Mouse (Mus musculus) stomach, embryonic 14.5 days (tissue): ENCODE measurements around the gene Zdhhc4. TPM values are rescaled to one million over a fixed set of nuclear protein-coding genes. Genes with fewer than 3 reads are reported as not detected.

Experiments used
- ATAC-seq: fragments of 200-750 bp; cut with Nextera tagmentation; 2 replicates; pipeline ENCODE4 v1.8.0; 2017; ENCODE audit warnings: low read depth, moderate TSS enrichment; ENCODE audit not compliant: insufficient number of reproducible peaks, insufficient read depth, low FRiP score
- H3K27ac ChIP-seq: fragments of 300-500 bp; sonication (generic); 2 replicates; pipeline ENCODE4 v1.5.1; 2014; ENCODE audit warnings: mild to moderate bottlenecking, low read length, moderate library complexity, mixed read lengths
- H3K27me3 ChIP-seq: fragments of 300-500 bp; sonication (generic); 2 replicates; pipeline ENCODE4 v1.6.1; 2014; ENCODE audit warnings: low read length, control low read depth, mixed read lengths; ENCODE audit not compliant: control insufficient read depth, insufficient read depth
- H3K36me3 ChIP-seq: fragments of 300-500 bp; sonication (generic); 2 replicates; pipeline ENCODE4 v1.6.1; 2014; ENCODE audit warnings: mild to moderate bottlenecking, control low read depth, low read length, moderate library complexity, mixed read lengths; ENCODE audit not compliant: control insufficient read depth, insufficient read depth
- H3K4me1 ChIP-seq: fragments of 300-500 bp; sonication (generic); 2 replicates; pipeline ENCODE4 v1.6.1; 2014; ENCODE audit warnings: low read length, control low read depth, mixed read lengths; ENCODE audit not compliant: control insufficient read depth, insufficient read depth
- H3K4me2 ChIP-seq: fragments of 300-500 bp; sonication (generic); replicated peaks from 2 replicates; pipeline ENCODE4 v1.6.1; 2014; ENCODE audit warnings: low read depth, low read length, control low read depth
- H3K4me3 ChIP-seq: fragments of 300-500 bp; sonication (generic); 2 replicates; pipeline ENCODE4 v1.5.1; 2014; ENCODE audit warnings: low read depth, low read length, control low read depth
- H3K9ac ChIP-seq: fragments of 300-500 bp; sonication (generic); replicated peaks from 2 replicates; pipeline ENCODE4 v1.6.1; 2014; ENCODE audit warnings: low read depth, mild to moderate bottlenecking, control low read depth, low read length, moderate library complexity, mixed read lengths
- H3K9me3 ChIP-seq: fragments of 300-500 bp; sonication (generic); 2 replicates; pipeline ENCODE4 v1.6.1; 2016; ENCODE audit warnings: low read depth, low read length, control low read depth; ENCODE audit not compliant: control insufficient read depth
- WGBS: fragments of 180-500 bp; shearing (Covaris S2); extraction: QIAGEN DNeasy Blood & Tissue Kit; methylation state at CpG from one replicate; pipeline ENCODE4 v1.1.7; 2014; 5-methylcytosine and 5-hydroxymethylcytosine counted together
- polyA plus RNA-seq: library from polyadenylated mRNA; unstranded; fragments of >200 nt; fragmentation: Nextera tagmentation; extraction: Ambion mirVana; gene quantifications from 2 replicates; pipeline ENCODE4 v1.2.1, GENCODE M21; 2014

The Zdhhc4 gene
- polyA plus RNA-seq, 1 experiment from 2014 or later: 76.2 TPM

DNA sequence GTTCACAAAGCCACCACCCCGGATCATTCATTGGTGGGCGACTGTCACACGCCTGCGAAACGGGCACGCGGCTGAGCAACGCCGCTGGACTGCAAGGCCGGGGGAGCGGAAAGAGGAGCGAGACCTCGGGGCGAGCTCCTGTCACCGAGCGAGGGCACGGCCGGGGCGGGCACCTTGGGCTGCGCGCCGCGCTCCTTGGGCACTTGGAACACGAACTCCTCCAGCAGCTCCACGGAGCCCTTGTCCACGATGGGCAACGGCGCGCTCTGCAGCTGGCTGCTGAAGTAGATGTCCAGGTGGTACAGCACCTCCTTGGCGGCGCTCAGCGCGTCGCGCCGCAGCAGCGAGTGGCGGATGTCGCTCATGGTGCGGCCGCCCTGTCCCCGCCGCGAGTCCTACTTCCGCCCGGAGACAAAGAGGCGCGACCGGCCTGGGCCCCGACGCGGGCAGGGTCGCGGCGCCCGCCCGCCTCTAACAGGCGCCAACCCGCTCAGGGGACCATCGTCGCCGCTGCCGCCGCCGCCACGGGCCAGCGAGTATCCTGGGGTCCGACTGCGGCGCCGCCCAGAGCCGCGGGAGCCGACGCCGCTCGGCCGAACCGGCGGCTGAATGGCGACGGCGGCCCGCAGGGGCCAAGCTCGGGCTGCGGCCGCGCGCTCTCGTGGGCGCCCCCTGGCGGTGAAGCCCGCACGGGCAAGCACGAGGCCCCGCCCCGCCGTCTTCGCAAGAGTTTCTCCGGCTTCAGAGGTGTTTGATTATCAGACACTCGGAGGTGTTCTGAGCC is 14.1 kb downstream of the Zdhhc4 start, which contains the start of gene E130309D02Rik:
E130309D02Rik (minus strand) TSS at position 631 of the 784 bp plus-strand sequence.
- Histone ChIP-seq H3K9ac (peak within 1 kb of the TSS; percentile 89), H3K27ac (peak within 1 kb of the TSS; percentile 86), H3K4me3 (peak within 1 kb of the TSS; percentile 86), H3K9me3 (no peaks in the 10 kb centered on the region), H3K27me3 (no peaks in the 10 kb centered on the region), H3K4me1 (peaks cover 10% of the 10 kb centered on the region), H3K36me3 (peaks cover 44% of the 10 kb centered on the region), H3K4me2 (peak within 1 kb of the TSS; percentile 88)
- WGBS: under 1% methylated on average over 90 of the region's 101 CpGs
- ATAC-seq: peak; percentile 85

- Histone ChIP-seq H3K4me1 (peaks cover 10% of the 10 kb centered on the region), H3K36me3 (peaks cover 47% of the 10 kb centered on the region), H3K27ac (no peak overlapping the region; the same call in 1 of the 2 replicates), H3K9ac (peak overlapping the region; percentile 89), H3K4me3 (peak overlapping the region; percentile 86), H3K9me3 (no peaks in the 10 kb centered on the region), H3K27me3 (no peaks in the 10 kb centered on the region), H3K4me2 (peak overlapping the region; percentile 88)
- ATAC-seq: no peak
- 3% methylated on average over 16 of the region's 16 CpGs for WGBS
Measured at GRCm38 (mm10) chr5:143314183-143314729, 14.8 kb downstream of the Zdhhc4 start.

DNA sequence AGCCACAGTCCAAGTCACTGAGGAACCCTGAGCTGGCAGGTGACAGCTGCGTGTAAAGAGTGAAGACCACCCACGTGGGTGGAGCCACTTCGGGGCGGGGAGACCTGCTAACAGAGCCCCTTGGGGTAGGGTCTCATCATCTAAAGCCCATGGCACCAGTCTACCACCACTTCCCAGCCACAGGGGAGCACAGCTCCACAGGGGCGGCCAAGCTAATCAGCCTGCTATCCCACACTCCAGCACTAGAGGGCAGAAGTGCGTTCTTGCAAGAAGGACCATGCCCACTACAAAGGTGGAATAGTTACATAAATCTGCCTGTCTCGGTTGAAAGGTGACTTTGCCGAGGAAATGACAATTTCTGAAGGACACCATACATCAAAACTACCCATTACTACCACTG is 17.2 kb downstream of the Zdhhc4 start:
- no peak overlapping the region for H3K4me2 ChIP-seq
- no peak overlapping the region for H3K27ac ChIP-seq
- 67% methylated on average over 8 of the region's 8 CpGs for WGBS
- no peaks in the 10 kb centered on the region for H3K27me3 ChIP-seq
- peaks cover 47% of the 10 kb centered on the region for H3K36me3 ChIP-seq
- ATAC-seq: no peak
- peaks cover 10% of the 10 kb centered on the region for H3K4me1 ChIP-seq
- H3K9me3 ChIP-seq: no peaks in the 10 kb centered on the region
- H3K9ac ChIP-seq: no peak overlapping the region
- H3K4me3 ChIP-seq: no peak overlapping the region

DNA sequence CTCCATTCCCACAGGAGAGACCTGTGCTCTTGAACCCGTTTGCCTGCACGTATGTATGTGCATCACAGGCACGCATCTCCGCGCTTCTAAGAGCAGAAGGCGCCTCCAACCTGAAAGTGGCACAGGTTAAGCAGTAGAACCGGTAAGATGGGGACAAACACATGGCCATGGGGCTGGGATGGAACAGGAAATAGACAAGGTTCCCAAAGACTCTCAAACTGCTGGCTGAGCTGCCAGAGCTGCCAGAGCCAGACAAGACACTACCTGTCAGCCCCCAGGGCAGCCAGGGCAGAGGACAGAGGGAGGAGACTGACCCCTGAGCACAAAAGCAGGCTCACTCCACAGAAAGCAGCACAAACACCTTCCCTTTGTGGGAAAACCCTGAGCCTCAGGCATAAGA is 19.1 kb downstream of the Zdhhc4 start:
- 94% methylated on average over 7 of the region's 7 CpGs for WGBS
- H3K4me1 ChIP-seq: peaks cover 7% of the 10 kb centered on the region
- H3K27ac ChIP-seq: no peak overlapping the region
- no peaks in the 10 kb centered on the region for H3K9me3 ChIP-seq
- no peak overlapping the region for H3K9ac ChIP-seq
- H3K4me3 ChIP-seq: no peak overlapping the region
- no peak for ATAC-seq
- H3K36me3 ChIP-seq: peaks cover 60% of the 10 kb centered on the region
- no peak overlapping the region for H3K4me2 ChIP-seq
- H3K27me3 ChIP-seq: no peaks in the 10 kb centered on the region

DNA sequence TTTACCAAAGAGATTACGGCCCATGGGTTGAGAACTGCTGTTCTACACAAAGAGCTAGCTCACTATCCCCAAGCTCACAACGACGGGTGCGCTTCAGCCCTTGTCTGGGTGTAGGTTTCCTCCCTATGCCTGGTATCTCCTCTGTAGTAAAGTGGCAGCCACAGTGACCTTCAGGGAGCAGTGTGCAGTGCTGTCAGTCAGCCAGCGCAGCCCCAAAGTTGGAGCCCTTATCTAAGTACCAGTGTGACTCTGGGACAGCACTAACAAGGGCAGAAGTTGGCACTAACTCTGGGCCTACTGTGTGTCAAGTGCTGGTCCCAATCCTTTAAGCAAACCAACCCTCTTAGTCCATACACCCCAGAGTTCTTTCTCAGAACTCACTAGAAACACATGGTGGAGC is 20.2 kb downstream of the Zdhhc4 start:
- Histone ChIP-seq H3K9ac (no peak overlapping the region), H3K36me3 (peaks cover 61% of the 10 kb centered on the region), H3K27me3 (no peaks in the 10 kb centered on the region), H3K27ac (no peak overlapping the region), H3K4me2 (no peak overlapping the region), H3K4me1 (peaks cover 4% of the 10 kb centered on the region), H3K9me3 (no peaks in the 10 kb centered on the region), H3K4me3 (no peak overlapping the region)
- no peak for ATAC-seq
- 85% methylated on average over 5 of the region's 5 CpGs for WGBS

DNA sequence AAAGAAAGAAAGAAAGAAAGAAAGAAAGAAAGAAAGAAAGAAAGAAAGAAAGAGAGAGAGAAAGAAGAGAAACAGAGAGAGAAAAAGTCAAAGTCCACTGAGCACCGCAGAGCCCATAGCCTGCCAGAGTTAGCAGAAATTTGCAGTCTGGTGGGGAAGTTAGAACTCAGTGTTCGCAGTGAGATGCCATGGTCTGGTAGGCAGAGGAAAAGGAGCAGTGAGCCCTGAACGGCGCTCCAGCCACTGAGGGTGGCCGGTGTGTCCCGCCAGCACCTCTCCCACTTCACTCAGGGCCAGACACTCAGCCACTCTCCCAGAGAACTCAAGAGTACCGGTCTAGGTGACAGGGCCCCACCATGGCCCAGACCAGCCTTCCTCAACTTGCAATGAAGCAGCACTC is 24.8 kb downstream of the Zdhhc4 start:
- no peak overlapping the region for H3K27ac ChIP-seq

DNA sequence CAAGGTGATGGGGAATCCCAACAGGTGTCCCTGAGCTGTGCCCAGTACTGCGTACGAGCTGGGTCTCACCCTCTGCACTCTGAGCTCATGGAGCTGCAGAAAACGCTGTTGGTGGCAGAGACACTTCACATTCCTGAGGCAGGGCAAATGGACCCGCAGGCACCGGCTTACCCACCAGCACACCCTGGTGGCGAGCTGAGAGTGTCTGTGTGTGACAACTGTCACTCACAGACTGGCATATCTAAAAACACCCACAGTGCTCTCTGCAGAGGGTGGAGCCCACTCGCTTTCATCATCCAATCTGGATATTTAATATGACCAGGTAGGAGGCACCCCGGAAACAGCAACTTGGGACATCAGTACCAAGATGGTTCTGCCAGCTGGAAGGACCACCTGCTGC is 27.8 kb downstream of the Zdhhc4 start:
- H3K27me3 ChIP-seq: no peaks in the 10 kb centered on the region
- no peak overlapping the region for H3K9ac ChIP-seq
- no peak overlapping the region for H3K27ac ChIP-seq
- no peaks in the 10 kb centered on the region for H3K9me3 ChIP-seq
- peaks cover 34% of the 10 kb centered on the region for H3K36me3 ChIP-seq
- no peak for ATAC-seq
- no peak overlapping the region for H3K4me3 ChIP-seq
- no peaks in the 10 kb centered on the region for H3K4me1 ChIP-seq
- WGBS: 85% methylated on average over 8 of the region's 8 CpGs
- no peak overlapping the region for H3K4me2 ChIP-seq

More for the DNA sequence above, 24.8 kb downstream of the Zdhhc4 start:
- no peak for ATAC-seq
- peaks cover 53% of the 10 kb centered on the region for H3K36me3 ChIP-seq
- H3K9me3 ChIP-seq: no peaks in the 10 kb centered on the region
- no peaks in the 10 kb centered on the region for H3K27me3 ChIP-seq
- H3K4me1 ChIP-seq: no peaks in the 10 kb centered on the region
- H3K4me3 ChIP-seq: no peak overlapping the region
- 90% methylated on average over 7 of the region's 7 CpGs for WGBS
- no peak overlapping the region for H3K9ac ChIP-seq
- H3K4me2 ChIP-seq: no peak overlapping the region

DNA sequence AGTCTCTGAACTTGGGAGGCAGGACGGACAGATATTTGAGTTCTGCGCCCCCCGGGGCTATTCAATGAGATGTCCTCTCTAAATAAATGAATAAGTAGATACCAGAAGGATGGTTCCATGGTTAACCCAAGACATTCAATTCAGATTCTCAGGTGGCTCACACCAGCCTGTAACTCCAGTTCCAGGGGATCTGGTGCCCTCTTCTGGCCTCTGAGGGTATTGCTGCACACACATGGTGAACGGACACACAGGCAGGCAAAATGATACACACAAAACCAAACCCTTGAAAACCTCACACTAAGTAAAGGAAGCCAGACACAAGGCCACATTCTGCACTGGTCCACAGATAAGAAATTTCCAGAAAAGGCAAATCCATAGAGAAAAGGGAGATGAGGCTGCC is 29.4 kb downstream of the Zdhhc4 start:
- Histone ChIP-seq H3K4me2 (no peak overlapping the region), H3K9ac (no peak overlapping the region), H3K4me1 (no peaks in the 10 kb centered on the region), H3K27ac (no peak overlapping the region), H3K9me3 (no peaks in the 10 kb centered on the region), H3K36me3 (peaks cover 25% of the 10 kb centered on the region), H3K4me3 (no peak overlapping the region), H3K27me3 (no peaks in the 10 kb centered on the region)
- ATAC-seq: no peak
- WGBS: 82% methylated on average over 4 of the region's 4 CpGs
